11 mouse cellular contexts compared by ENCODE assay signal in the genomic region with DNA sequence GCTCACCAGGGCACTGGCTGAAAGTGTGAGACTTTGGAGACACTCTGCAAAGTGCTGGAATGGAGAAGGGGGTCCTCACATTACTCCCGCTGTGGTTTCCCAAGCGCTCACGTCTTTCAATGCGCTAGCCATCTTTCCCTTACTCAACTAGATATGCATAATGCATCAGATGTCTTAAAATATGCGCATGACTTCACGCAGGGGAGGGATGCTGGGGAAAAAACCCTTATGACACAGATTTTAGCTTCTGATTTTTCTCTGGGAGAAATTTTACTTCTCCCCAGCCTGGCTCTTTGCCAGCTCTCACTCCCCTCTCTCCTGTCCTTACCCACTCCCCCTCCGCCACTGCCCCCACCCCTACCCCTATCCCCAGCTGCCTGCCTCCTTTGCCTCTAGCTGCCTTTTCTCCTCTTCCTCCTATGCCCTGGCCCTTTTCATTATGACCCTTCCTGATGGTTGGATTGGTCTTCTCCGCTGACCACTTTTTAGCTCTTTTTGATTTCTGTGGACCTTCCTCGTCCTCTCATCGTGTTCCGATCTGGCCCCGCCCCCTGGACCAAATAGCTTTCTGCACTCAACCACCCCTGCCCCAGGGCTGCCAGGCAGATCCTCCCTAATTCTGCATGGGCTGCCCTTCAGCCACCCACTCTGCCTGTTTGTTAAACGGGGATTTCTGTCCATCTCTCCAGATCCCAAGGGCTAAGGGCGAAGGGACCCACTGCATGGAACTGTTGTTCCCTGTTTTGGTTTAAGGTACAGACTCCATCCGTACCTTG. TPM values are rescaled to one million over a fixed set of nuclear protein-coding genes. Genes with fewer than 3 reads are reported as not detected.
DNase-seq lines count a peak whose midpoint lies in the region; ATAC-seq and TF ChIP-seq lines count a peak whose summit lies in the region.
"Had no signal": no experiment of that assay in that cellular context is flagged by ENCODE, and none has a peak within 500 bp of the region (broad histone marks: within the 10 kb centered on the region; RNA-seq: fewer than 3 reads in every experiment).

No protein-coding gene starts in this region.

- intact Hi-C loops in left cerebral cortex, postnatal 25 days (cut with DNase I) = loop anchor here (1.0 to 10.0 kb wide), 6 partner anchors 114 to 437 kb away; no protein-coding TSS in a partner anchor

- H3K27ac ChIP-seq in forebrain, embryonic 16.5 days (ENCODE audit: low read length) = peak overlapping the region; percentile 92
- peak overlapping the region; percentile 84 for H3K27ac ChIP-seq in midbrain, embryonic 14.5 days (replicated peaks; ENCODE audit: low read depth, low read length)
- H3K27ac ChIP-seq in cerebellum, adult 2 months (ENCODE audit: insufficient read depth, low read length) = no peak overlapping the region

- peak; percentile 73 for ATAC-seq in forebrain, embryonic 16.5 days
- ATAC-seq in midbrain, embryonic 14.5 days (ENCODE audit: low FRiP score, low TSS enrichment) = peak; percentile 51; the same call in 1 of the 2 replicates

- DNase-seq in left cerebral cortex, postnatal 25 days (ENCODE audit: low spot score in 2 of 2) = peak; percentile 54 to 87
- no peak for DNase-seq in left cerebral cortex, adult 18-20 months (ENCODE audit: low spot score in 2 of 2)
- peak; percentile 82 for DNase-seq in brain, embryonic 14.5 days (ENCODE audit: low read depth)
- DNase-seq in midbrain, embryonic 14.5 days = peak; percentile 71
- no peak for DNase-seq in urinary bladder, adult 2 months (ENCODE audit: low spot score)
- DNase-seq in cerebellum, adult 2 months = no peak
- DNase-seq in lung, postnatal 36 days = no peak

- peak overlapping the region; percentile 34; the same call in 1 of the 2 replicates for H3K9ac ChIP-seq in forebrain, embryonic 16.5 days (replicated peaks; ENCODE audit: low read depth, low read length)
- H3K9ac ChIP-seq in midbrain, embryonic 14.5 days (replicated peaks; ENCODE audit: low read length) = 0 out of 2 replicates have a peak overlapping the region, but pooled peaks have one; percentile 21
- H3K9ac ChIP-seq: heart, embryonic 12.5 days; liver, postnatal 0 days had no signal

- 0 out of 2 replicates have a peak, but pooled peaks cover 3% of the 10 kb centered on the region for H3K27me3 ChIP-seq in forebrain, embryonic 16.5 days (replicated peaks; ENCODE audit: control insufficient read depth, insufficient read depth, low read length)
- H3K27me3 ChIP-seq in midbrain, embryonic 14.5 days (ENCODE audit: control insufficient read depth, insufficient read depth, low read length) = no peaks in the 10 kb centered on the region
- no peaks in the 10 kb centered on the region for H3K27me3 ChIP-seq in cerebellum, adult 2 months (ENCODE audit: control insufficient read depth, insufficient read depth, low read length)

- no peak overlapping the region; the same call in 1 of the 2 replicates for H3K4me3 ChIP-seq in forebrain, embryonic 16.5 days (replicated peaks; ENCODE audit: low read length)
- no peak overlapping the region for H3K4me3 ChIP-seq in midbrain, embryonic 14.5 days (replicated peaks; ENCODE audit: low read depth, low read length)
- no peak overlapping the region for H3K4me3 ChIP-seq in cerebellum, adult 2 months (replicated peaks; ENCODE audit: insufficient read depth, low read depth, low read length)
- H3K4me3 ChIP-seq: heart, embryonic 12.5 days had no signal

- no peak for TF ChIP-seq CTCF in brain, embryonic 14.5 days (IDR thresholded peaks at IDR 0.05; ENCODE audit: borderline replicate concordance, extremely low read depth, insufficient read depth, insufficient read length)
- TF ChIP-seq CTCF in cerebellum, adult 2 months (IDR thresholded peaks at IDR 0.05; ENCODE audit: borderline replicate concordance, insufficient read depth, low read depth, low read length) = no peak

- H3K9me3 ChIP-seq in forebrain, embryonic 16.5 days (ENCODE audit: control insufficient read depth, low read length) = no peaks in the 10 kb centered on the region
- H3K9me3 ChIP-seq in midbrain, embryonic 14.5 days (ENCODE audit: control insufficient read depth, low read length) = no peaks in the 10 kb centered on the region
- H3K9me3 ChIP-seq: heart, embryonic 12.5 days had no signal

- H3K4me2 ChIP-seq in forebrain, embryonic 16.5 days (ENCODE audit: low read length) = peak overlapping the region; percentile 47
- peak overlapping the region; percentile 25 for H3K4me2 ChIP-seq in midbrain, embryonic 14.5 days (ENCODE audit: low read length)
- H3K4me2 ChIP-seq: heart, embryonic 12.5 days had no signal

- no peaks in the 10 kb centered on the region for H3K36me3 ChIP-seq in forebrain, embryonic 16.5 days (ENCODE audit: control insufficient read depth, insufficient read depth)
- H3K36me3 ChIP-seq in midbrain, embryonic 14.5 days (ENCODE audit: control insufficient read depth, insufficient read depth, low read length) = no peaks in the 10 kb centered on the region
- H3K36me3 ChIP-seq: heart, embryonic 12.5 days had no signal

- no peak for TF ChIP-seq POLR2A in brain, embryonic 14.5 days (IDR thresholded peaks at IDR 0.05; ENCODE audit: borderline replicate concordance, extremely low read depth, insufficient read depth, insufficient read length, poor library complexity, severe bottlenecking)
- no peak for TF ChIP-seq POLR2A in cerebellum, adult 2 months (IDR thresholded peaks at IDR 0.05; ENCODE audit: borderline replicate concordance, insufficient read depth, low read length)

- 34% methylated on average over 15 of the region's 15 CpGs for WGBS in forebrain, embryonic 16.5 days
- WGBS in midbrain, embryonic 14.5 days = 23% methylated on average over 15 of the region's 15 CpGs
- 49% methylated on average over 15 of the region's 15 CpGs for WGBS in cerebellum, adult 2 months

- H3K4me1 ChIP-seq in forebrain, embryonic 16.5 days (replicated peaks; ENCODE audit: control insufficient read depth, insufficient read depth, low read length) = peaks cover 27% of the 10 kb centered on the region
- peaks cover 20% of the 10 kb centered on the region for H3K4me1 ChIP-seq in midbrain, embryonic 14.5 days (ENCODE audit: control insufficient read depth, insufficient read depth, low read length)
- H3K4me1 ChIP-seq in cerebellum, adult 2 months (ENCODE audit: control insufficient read depth, insufficient read depth, low read length) = no peaks in the 10 kb centered on the region; the same call in none of the 2 replicates
- H3K4me1 ChIP-seq: heart, embryonic 12.5 days had no signal

RNA-seq across cellular contexts. Expression of a gene that starts 6.1 kb away (rescaled TPM):
- total RNA-seq in left cerebral cortex, postnatal 25 days (2021) = 1,000 to 10,000 TPM; 1,251 to 1,365 TPM
- total RNA-seq in left cerebral cortex, adult 18-20 months (2021) = 1,000 to 10,000 TPM; 1,197 to 1,322 TPM
- polyA plus RNA-seq in brain, embryonic 14.5 days (2012; rRNA removed) = 28.3 and 37.4 TPM in 2 replicates
- polyA plus RNA-seq in forebrain, embryonic 16.5 days (2015; fragmentation: Nextera tagmentation; extraction: Ambion mirVana) = 9.8 and 10.2 TPM in 2 replicates
- 15.4 and 20.5 TPM in 2 replicates for polyA plus RNA-seq in midbrain, embryonic 14.5 days (2014; fragmentation: Nextera tagmentation; extraction: Ambion mirVana)
- 20.1 and 23.5 TPM in 2 replicates for polyA plus RNA-seq in urinary bladder, adult 2 months (2012; rRNA removed)
- 99.0 and 109 TPM in 2 replicates for polyA plus RNA-seq in cerebellum, adult 2 months (2012; rRNA removed)

RNA-seq across cellular contexts. Expression of a gene that starts 13.5 kb away (rescaled TPM):
- 10 to 100 TPM; 61.8 to 61.9 TPM for total RNA-seq in left cerebral cortex, postnatal 25 days (2021)
- 10 to 100 TPM; 70.8 to 72.3 TPM for total RNA-seq in left cerebral cortex, adult 18-20 months (2021)
- 14.5 and 19.6 TPM in 2 replicates for polyA plus RNA-seq in brain, embryonic 14.5 days (2012; rRNA removed)
- polyA plus RNA-seq in forebrain, embryonic 16.5 days (2015; fragmentation: Nextera tagmentation; extraction: Ambion mirVana) = 18.4 and 20.2 TPM in 2 replicates
- polyA plus RNA-seq in midbrain, embryonic 14.5 days (2014; fragmentation: Nextera tagmentation; extraction: Ambion mirVana) = 22.8 and 23.8 TPM in 2 replicates
- polyA plus RNA-seq in urinary bladder, adult 2 months (2012; rRNA removed) = 12.9 and 17.8 TPM in 2 replicates
- polyA plus RNA-seq in cerebellum, adult 2 months (2012; rRNA removed) = 40.9 and 45.3 TPM in 2 replicates

RNA-seq across cellular contexts. Expression of a gene that starts 51.7 kb away (rescaled TPM):
- total RNA-seq in left cerebral cortex, postnatal 25 days (2021) = 10 to 100 TPM; 27.8 to 34.8 TPM
- total RNA-seq in left cerebral cortex, adult 18-20 months (2021) = 10 to 100 TPM; 48.0 TPM
- 2.9 and 4.3 TPM in 2 replicates for polyA plus RNA-seq in brain, embryonic 14.5 days (2012; rRNA removed)
- 7.7 and 8.4 TPM in 2 replicates for polyA plus RNA-seq in forebrain, embryonic 16.5 days (2015; fragmentation: Nextera tagmentation; extraction: Ambion mirVana)
- polyA plus RNA-seq in midbrain, embryonic 14.5 days (2014; fragmentation: Nextera tagmentation; extraction: Ambion mirVana) = 5.4 and 6.7 TPM in 2 replicates
- polyA plus RNA-seq in urinary bladder, adult 2 months (2012; rRNA removed) = 0.04 TPM in 1 of 2 replicates, not detected in the other
- polyA plus RNA-seq in cerebellum, adult 2 months (2012; rRNA removed) = 12.4 and 15.0 TPM in 2 replicates
- polyA plus RNA-seq: intestine, postnatal 0 days; liver, postnatal 0 days had no signal

Comparison
In these comparisons a context has a peak if more than half of its experiments do, and no peak if none do; other contexts are left out.
1. DNase-seq: peak in left cerebral cortex, postnatal 25 days (2 of 2), brain, embryonic 14.5 days (single experiment) and midbrain, embryonic 14.5 days (single experiment); none in left cerebral cortex, adult 18-20 months (0 of 2), urinary bladder, adult 2 months (single experiment), cerebellum, adult 2 months (0 of 2) and lung, postnatal 36 days (single experiment).